Mouse (Mus musculus) frontal cortex, adult (tissue): ENCODE measurements around the gene Mfsd4b1.

ENCODE experiments used
- ATAC-seq: cut with Nextera tagmentation; 2 replicates; pipeline ENCODE4 v1.9.2; 2017; ENCODE audit warnings: mild to moderate bottlenecking, moderate library complexity, mixed read lengths; ENCODE audit not compliant: low TSS enrichment

Gene Mfsd4b1

DNA sequence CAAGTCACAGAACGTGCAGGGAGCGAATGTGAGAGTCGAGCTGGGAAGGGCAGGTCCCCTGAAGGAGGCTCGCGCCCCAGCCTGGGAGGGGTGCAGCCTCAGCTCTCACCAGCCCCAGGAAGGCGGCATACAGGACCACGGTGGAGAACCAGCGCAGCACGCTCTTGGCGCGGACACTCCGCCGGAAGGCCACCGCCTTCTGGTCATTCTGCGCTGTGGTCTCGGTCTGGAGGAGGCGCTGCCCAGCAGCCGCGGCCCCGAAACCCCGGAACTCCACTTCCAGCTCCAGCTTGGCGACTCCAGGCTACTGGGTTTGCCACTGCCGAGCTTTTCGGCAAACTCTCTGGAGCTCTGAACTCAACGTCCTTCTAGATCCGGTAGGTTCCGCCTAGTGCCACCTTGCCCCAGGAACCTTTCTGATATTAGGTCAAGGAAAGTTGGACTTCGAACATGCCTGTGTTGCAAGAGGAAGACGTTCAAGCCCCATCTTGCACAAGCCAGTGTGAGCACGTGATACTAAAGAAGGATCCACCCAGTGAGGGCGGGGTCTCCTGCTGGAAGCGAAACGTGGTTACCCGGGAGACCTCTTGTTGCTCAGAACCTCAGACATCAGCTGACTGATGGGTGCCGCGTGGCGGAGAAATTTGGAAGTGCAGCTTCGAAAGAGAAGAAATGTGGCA, 65.2 kb downstream of the Mfsd4b1 start, which contains the start of gene Mfsd4b3:
Gene Mfsd4b3, minus strand, starts transcription at position 393 of the 680 bp plus-strand sequence.
- peak; percentile 96 for ATAC-seq

DNA sequence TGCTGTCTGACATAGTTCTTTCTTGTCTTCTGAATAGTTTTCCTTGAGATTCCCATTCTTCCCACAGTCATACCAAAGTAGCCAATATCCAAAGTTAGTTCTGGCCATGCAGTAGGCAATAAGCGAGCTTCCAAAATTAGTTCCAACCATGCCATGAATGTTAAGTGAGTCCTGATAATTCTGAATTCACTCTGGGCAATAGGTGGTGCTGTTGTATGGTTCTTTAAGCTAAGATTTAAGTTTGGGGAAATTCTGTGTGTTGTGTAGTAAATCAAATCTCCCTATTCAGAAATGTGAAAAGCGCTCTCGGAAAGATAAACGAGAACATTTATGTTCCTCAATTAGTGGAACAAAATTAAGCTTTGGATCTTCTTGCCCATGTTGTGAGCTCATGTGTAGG, 66.8 kb downstream of the Mfsd4b1 start:
- peak; percentile 73 for ATAC-seq

DNA sequence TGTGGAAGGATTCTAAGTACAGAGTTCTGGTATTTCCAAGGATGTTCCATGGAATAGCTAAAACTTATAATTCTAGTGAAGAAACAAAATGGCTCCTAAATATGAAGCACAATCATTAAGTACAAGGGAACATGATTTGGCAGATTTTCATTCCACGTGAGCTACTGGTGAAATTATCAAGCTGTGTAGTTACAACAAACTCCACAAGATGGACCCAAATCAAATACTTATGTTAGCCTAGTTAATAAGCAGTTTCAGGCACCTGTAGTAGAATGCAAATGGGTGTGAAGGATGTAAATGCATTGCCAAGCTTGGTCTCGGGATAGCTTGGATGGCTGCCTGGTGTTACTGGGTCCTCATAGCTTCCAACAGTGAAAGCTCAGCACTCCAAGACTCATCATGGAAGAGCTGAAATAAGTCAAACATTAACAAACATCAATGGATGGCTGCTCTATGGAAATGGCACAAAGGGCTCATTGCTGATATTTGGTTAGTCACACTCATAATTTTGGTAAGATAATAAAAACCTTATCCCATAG, 68.7 kb downstream of the Mfsd4b1 start:
- no peak for ATAC-seq

DNA sequence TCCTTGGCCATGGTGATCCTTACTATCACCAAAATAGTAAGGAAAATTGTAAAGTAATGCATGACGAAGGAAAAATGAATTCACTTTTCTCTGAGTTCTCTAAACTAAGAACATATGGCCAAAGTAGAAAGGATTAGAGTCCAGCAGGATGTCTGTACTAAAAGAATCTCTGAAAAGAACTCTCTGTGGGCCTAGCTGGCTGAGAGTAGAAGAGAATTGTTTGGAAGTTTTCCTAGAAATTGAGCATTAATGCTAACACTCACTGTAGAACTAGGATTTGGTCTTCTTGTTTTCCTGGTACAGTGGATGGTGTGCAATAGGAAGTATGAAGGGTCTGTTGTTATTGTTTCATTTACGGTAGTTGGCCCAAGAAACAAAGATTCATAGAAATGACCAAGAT, 69.9 kb downstream of the Mfsd4b1 start:
- ATAC-seq: no peak
